ENCODE assay signal across 9 mouse cellular contexts in genomic region chr5:146384935-146385591, GRCm38 (mm10). TPM values are rescaled to one million over a fixed set of nuclear protein-coding genes. Genes with fewer than 3 reads are reported as not detected.
DNase-seq lines count a peak whose midpoint lies in the region; ATAC-seq lines count a peak whose summit lies in the region.
"Had no signal": no experiment of that assay in that cellular context is flagged by ENCODE, and none has a peak within 500 bp of the region (broad histone marks: within the 10 kb centered on the region; RNA-seq: fewer than 3 reads in every experiment).

Gene Wasf3 (plus strand): TSS chr5:146384985.

- peak within 1 kb of the TSS; percentile 73 for H3K4me3 ChIP-seq in forebrain, embryonic 14.5 days (ENCODE audit: low read depth, low read length)
- H3K4me3 ChIP-seq in liver, embryonic 15.5 days (replicated peaks): peak within 1 kb of the TSS; percentile 44
- H3K4me3 ChIP-seq: myocyte had no signal

- under 1% methylated on average over 65 of the region's 66 CpGs for WGBS in forebrain, embryonic 14.5 days
- WGBS in liver, embryonic 15.5 days (ENCODE audit: insufficient replicate concordance): 2% methylated on average over 65 of the region's 66 CpGs

- peak; percentile 97 for ATAC-seq in forebrain, embryonic 14.5 days
- no peak for ATAC-seq in liver, embryonic 15.5 days (ENCODE audit: insufficient read depth)

- H3K36me3 ChIP-seq in forebrain, embryonic 14.5 days (ENCODE audit: control insufficient read depth, insufficient read depth, low read length): no peaks in the 10 kb centered on the region
- H3K36me3 ChIP-seq in liver, embryonic 15.5 days (replicated peaks): no peaks in the 10 kb centered on the region

- H3K9me3 ChIP-seq in forebrain, embryonic 14.5 days (replicated peaks; ENCODE audit: control insufficient read depth, low read length): no peaks in the 10 kb centered on the region
- 0 out of 2 replicates have a peak, but pooled peaks cover 4% of the 10 kb centered on the region for H3K9me3 ChIP-seq in liver, embryonic 15.5 days (replicated peaks)

- H3K9ac ChIP-seq in forebrain, embryonic 14.5 days (ENCODE audit: low read length): peak within 1 kb of the TSS; percentile 75
- no peak within 1 kb of the TSS for H3K9ac ChIP-seq in liver, embryonic 15.5 days

- intact Hi-C loops in heart, postnatal 14 days (cut with DNase I): no loop called here

- no peaks in the 10 kb centered on the region for H3K27me3 ChIP-seq in forebrain, embryonic 14.5 days (replicated peaks; ENCODE audit: control insufficient read depth, insufficient read depth, low read length)
- peaks cover 36% of the 10 kb centered on the region for H3K27me3 ChIP-seq in liver, embryonic 15.5 days

- peak within 1 kb of the TSS; percentile 30; the same call in 1 of the 2 replicates for H3K27ac ChIP-seq in forebrain, embryonic 14.5 days (ENCODE audit: low read depth, low read length)
- H3K27ac ChIP-seq in liver, embryonic 15.5 days (replicated peaks): no peak within 1 kb of the TSS

- H3K4me2 ChIP-seq in forebrain, embryonic 14.5 days (ENCODE audit: low read length): peak within 1 kb of the TSS; percentile 82
- H3K4me2 ChIP-seq in liver, embryonic 15.5 days: peak within 1 kb of the TSS; percentile 53

- peak; percentile 10 to 30 for DNase-seq in urinary bladder, adult 18-20 months (ENCODE audit: low spot score in 2 of 2)
- no peak for DNase-seq in urinary bladder, postnatal 10 days (ENCODE audit: low spot score)
- peak; percentile 92 for DNase-seq in forebrain, embryonic 14.5 days (ENCODE audit: low spot score)
- DNase-seq in heart, postnatal 14 days: peak; percentile 40 to 52
- peak; percentile 90 to 93 for DNase-seq in layer of hippocampus, adult 18-20 months (ENCODE audit: low spot score in 2 of 2)
- peak; percentile 51 for DNase-seq in ovary, adult 18-20 months (ENCODE audit: low spot score)
- no peak for DNase-seq in spleen, postnatal 4 days (ENCODE audit: low spot score in 2 of 2)

- H3K4me1 ChIP-seq in forebrain, embryonic 14.5 days (ENCODE audit: control insufficient read depth, insufficient read depth, low read length): peaks cover 7% of the 10 kb centered on the region
- no peaks in the 10 kb centered on the region for H3K4me1 ChIP-seq in liver, embryonic 15.5 days (replicated peaks)

RNA-seq across cellular contexts. Expression of gene Wasf3, which starts in this region (rescaled TPM):
- polyA plus RNA-seq in forebrain, embryonic 14.5 days (2014; fragmentation: Nextera tagmentation; extraction: Ambion mirVana): 5.3 and 6.1 TPM in 2 replicates
- total RNA-seq in heart, postnatal 14 days (2021): under 1 TPM; 0.31 to 0.39 TPM
- 100 to 1,000 TPM; 104 to 106 TPM for total RNA-seq in layer of hippocampus, adult 18-20 months (2021)
- polyA plus RNA-seq in liver, embryonic 15.5 days (2015; fragmentation: Nextera tagmentation; extraction: Ambion mirVana): 0.05 TPM in 2 replicates
- polyA plus RNA-seq: myocyte had no signal

Comparison
In these comparisons a context has a peak if more than half of its experiments do, and no peak if none do; other contexts are left out.
1. RNA of gene Wasf3 (total RNA-seq): 104 to 106 TPM in layer of hippocampus, adult 18-20 months; 0.31 to 0.39 TPM in heart, postnatal 14 days; every median in the first group is over 10 times any median in the second.
2. DNase-seq: peak in urinary bladder, adult 18-20 months (2 of 2), forebrain, embryonic 14.5 days (single experiment), layer of hippocampus, adult 18-20 months (2 of 2) and ovary, adult 18-20 months (single experiment); none in urinary bladder, postnatal 10 days (single experiment) and spleen, postnatal 4 days (0 of 2).
3. Peak in DNase-seq in heart, postnatal 14 days; RNA of the gene not detected or under 1 TPM.